Mouse (Mus musculus) left cerebral cortex, adult 11 months (tissue): ENCODE measurements at regions not wholly inside any gene's neighbourhood (a gene's known extent, or its start where the extent isn't known, plus 50 kb on each side); places are given as distances from the start of the nearest gene placed in this dataset.
"Not testable (repeated sequence)": the region's sequence is repeated elsewhere in the genome, so short reads cannot be mapped to it uniquely, and the experiment has no call there.

ENCODE experiments used
- DNase-seq: peaks from one replicate; pipeline ENCODE4 v3.0.0; 2022; ENCODE audit warnings: low spot score

- no peak for DNase-seq
These were observed 58.0 kb upstream of the Cdyl start for GRCm38 (mm10) chr13:35601560-35602135.

GRCm38 (mm10) chr13:35603080-35603479 is 56.6 kb upstream of the Cdyl start:
- DNase-seq, result no peak

- DNase-seq, result no peak
These were observed 55.6 kb upstream of the Cdyl start for GRCm38 (mm10) chr13:35604061-35604460.

- no peak for DNase-seq
These were observed 54.9 kb upstream of the Cdyl start for GRCm38 (mm10) chr13:35604765-35605164.

DNA sequence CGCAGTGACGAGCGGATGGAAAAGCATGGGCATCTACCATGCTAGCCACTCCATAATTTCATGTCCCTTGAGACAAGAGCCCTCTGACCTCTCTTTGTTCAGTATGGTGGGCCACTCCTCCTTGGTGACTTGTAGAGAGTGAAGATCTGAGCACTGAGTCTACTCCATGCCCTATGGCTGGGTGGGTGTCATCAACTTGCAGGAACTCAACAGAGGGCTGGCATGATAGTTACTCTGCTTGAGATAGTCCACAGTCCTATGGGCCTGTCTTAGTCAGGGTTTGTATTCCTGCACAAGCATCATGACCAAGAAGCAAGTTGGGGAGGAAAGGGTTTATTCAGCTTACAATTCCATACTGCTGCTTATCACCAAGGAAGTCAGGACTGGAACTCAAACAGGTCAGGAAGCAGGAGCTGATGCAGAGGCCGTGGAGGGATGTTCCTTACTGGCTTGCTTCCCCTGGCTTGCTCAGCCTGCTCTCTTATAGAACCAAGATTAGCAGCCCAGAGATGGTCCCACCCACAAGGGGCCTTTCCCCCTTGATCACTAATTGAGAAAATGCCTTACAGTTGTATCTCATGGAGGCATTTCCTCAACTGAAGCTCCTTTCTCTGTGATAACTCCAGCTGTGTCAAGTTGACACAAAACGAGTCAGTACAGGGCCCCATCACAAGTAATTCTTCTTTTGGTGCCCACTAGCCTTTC is 52.6 kb upstream of the Cdyl start:
- DNase-seq, result not testable (repeated sequence)

- DNase-seq, result no peak
These were observed 51.9 kb upstream of the Cdyl start for GRCm38 (mm10) chr13:35607710-35608109.
